Mouse (Mus musculus): ENCODE measurements around the gene Exoc6. TPM values are rescaled to one million over a fixed set of nuclear protein-coding genes. Genes with fewer than 3 reads are reported as not detected.
A peak's percentile ranks its signal among the peaks of the same experiment; 100 is the strongest.

The Exoc6 gene
- polyA plus RNA-seq, 1 experiment, result 2.2 TPM

DNA sequence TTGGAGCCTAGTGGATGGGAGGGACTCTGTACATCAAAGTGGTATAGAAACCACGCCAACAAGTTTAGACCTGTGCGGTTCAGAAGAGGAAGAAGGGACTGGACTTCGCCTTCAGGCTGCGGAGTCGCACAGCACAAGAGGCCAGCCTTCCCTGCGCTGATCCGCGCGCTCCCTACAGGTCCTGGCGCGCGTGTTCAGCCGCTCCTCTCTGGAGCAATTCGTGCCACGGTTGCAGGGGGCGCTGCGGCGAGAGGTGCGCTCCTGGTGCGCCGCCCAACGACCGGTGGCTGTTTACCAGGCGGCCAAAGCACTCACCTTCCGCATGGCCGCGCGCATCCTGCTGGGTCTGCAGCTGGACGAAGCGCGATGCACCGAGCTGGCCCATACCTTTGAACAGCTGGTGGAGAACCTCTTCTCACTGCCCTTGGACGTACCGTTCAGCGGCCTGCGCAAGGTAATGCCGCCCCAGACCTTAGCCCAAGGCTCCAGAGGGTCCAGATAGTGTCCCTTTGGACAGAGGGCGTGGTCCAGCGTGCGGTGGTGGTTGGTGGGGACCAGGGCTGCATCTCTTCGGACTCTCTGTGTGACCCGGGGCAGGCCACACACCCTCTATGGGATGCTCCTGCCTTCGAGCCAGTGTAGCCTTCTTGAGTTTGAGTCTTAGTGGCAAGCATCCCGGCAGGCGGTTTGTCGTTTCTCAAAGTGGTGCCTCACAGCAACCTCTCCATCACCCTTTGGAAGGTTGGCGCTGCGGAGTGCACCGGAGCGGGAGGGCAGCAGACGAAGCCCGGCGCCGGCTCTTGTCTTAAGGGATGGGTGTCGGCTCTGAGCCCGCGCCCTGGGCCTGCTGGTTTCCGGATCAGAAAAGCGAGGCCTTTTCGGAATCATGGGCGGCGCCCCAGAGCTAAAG lies 137.0 kb downstream of the Exoc6 start:
- H3K27me3 ChIP-seq (ENCODE audit: control insufficient read depth, insufficient read depth, insufficient read length), result no peaks in the 10 kb centered on the region
- H3K36me3 ChIP-seq (ENCODE audit: control insufficient read depth, insufficient read depth), result no peaks in the 10 kb centered on the region
- TF ChIP-seq FOSL1 (IDR thresholded peaks at IDR 0.05; ENCODE audit: insufficient read depth, low read length, poor library complexity, severe bottlenecking), result no peak
- TF ChIP-seq MYOG (IDR thresholded peaks at IDR 0.05; ENCODE audit: control insufficient read depth, extremely low read depth, insufficient read length), result no peak
- no peak for TF ChIP-seq USF1 (IDR thresholded peaks at IDR 0.05; ENCODE audit: low read depth)
- no peak for TF ChIP-seq MAX (IDR thresholded peaks at IDR 0.05)
- TF ChIP-seq CEBPB (IDR thresholded peaks at IDR 0.05; ENCODE audit: low read depth), result no peak
- H3ac ChIP-seq (ENCODE audit: control insufficient read depth, insufficient read length, low read depth), result no peak overlapping the region
- no peaks in the 10 kb centered on the region for H3K79me2 ChIP-seq (ENCODE audit: control insufficient read depth, insufficient read depth)
- no peaks in the 10 kb centered on the region for H3K79me3 ChIP-seq (ENCODE audit: low read depth)
- no peak overlapping the region for H3K4me3 ChIP-seq (ENCODE audit: insufficient read depth, poor library complexity, severe bottlenecking)

GRCm38 (mm10) chr19:37689478-37689877 lies 139.3 kb downstream of the Exoc6 start:
- H3K79me2 ChIP-seq (ENCODE audit: control insufficient read depth, insufficient read depth), result no peaks in the 10 kb centered on the region
- TF ChIP-seq MAX (IDR thresholded peaks at IDR 0.05) (peak; percentile 78), CEBPB (IDR thresholded peaks at IDR 0.05; ENCODE audit: low read depth) (no peak), MYOD1 (IDR thresholded peaks at IDR 0.05; ENCODE audit: control insufficient read depth, insufficient read length, low read depth) (peak; percentile 74), CTCF (IDR thresholded peaks at IDR 0.05; ENCODE audit: control insufficient read depth, insufficient read depth, insufficient read length) (no peak), FOSL1 (IDR thresholded peaks at IDR 0.05; ENCODE audit: insufficient read depth, low read length, poor library complexity, severe bottlenecking) (no peak), MYOG (IDR thresholded peaks at IDR 0.05; ENCODE audit: control insufficient read depth, extremely low read depth, insufficient read length) (no peak), USF1 (IDR thresholded peaks at IDR 0.05; ENCODE audit: low read depth) (peak; percentile 88)
- H3K27me3 ChIP-seq (ENCODE audit: control insufficient read depth, insufficient read depth, insufficient read length), result no peaks in the 10 kb centered on the region
- no peak overlapping the region for H3K4me3 ChIP-seq (ENCODE audit: insufficient read depth, poor library complexity, severe bottlenecking)
- H3ac ChIP-seq (ENCODE audit: control insufficient read depth, insufficient read length, low read depth), result no peak overlapping the region
- H3K36me3 ChIP-seq (ENCODE audit: control insufficient read depth, insufficient read depth), result no peaks in the 10 kb centered on the region
- no peaks in the 10 kb centered on the region for H3K79me3 ChIP-seq (ENCODE audit: low read depth)

DNA sequence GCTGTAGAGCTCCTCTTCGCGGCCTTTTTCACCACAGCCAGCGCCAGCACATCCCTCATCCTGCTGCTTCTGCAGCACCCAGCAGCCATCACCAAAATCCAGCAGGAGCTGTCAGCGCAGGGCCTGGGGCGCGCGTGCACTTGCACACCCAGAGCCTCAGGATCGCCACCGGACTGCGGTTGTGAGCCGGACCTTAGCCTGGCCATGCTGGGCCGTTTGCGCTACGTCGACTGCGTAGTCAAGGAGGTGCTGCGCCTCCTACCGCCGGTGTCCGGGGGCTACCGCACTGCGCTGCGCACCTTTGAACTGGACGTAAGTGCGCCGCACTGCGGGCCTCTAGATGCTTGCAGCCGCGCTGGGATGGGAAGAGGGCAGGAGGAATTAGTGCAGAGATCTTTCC lies 140.5 kb downstream of the Exoc6 start:
- TF ChIP-seq CEBPB (IDR thresholded peaks at IDR 0.05; ENCODE audit: low read depth) (no peak), CTCF (IDR thresholded peaks at IDR 0.05; ENCODE audit: control insufficient read depth, insufficient read depth, insufficient read length) (no peak), FOSL1 (IDR thresholded peaks at IDR 0.05; ENCODE audit: insufficient read depth, low read length, poor library complexity, severe bottlenecking) (no peak), USF1 (IDR thresholded peaks at IDR 0.05; ENCODE audit: low read depth) (no peak), MYOG (IDR thresholded peaks at IDR 0.05; ENCODE audit: control insufficient read depth, extremely low read depth, insufficient read length) (no peak), MYOD1 (IDR thresholded peaks at IDR 0.05; ENCODE audit: control insufficient read depth, insufficient read length, low read depth) (no peak)
- Histone ChIP-seq H3K27me3 (ENCODE audit: control insufficient read depth, insufficient read depth, insufficient read length) (no peaks in the 10 kb centered on the region), H3K79me3 (ENCODE audit: low read depth) (no peaks in the 10 kb centered on the region), H3ac (ENCODE audit: control insufficient read depth, insufficient read length, low read depth) (no peak overlapping the region), H3K36me3 (ENCODE audit: control insufficient read depth, insufficient read depth) (no peaks in the 10 kb centered on the region), H3K79me2 (ENCODE audit: control insufficient read depth, insufficient read depth) (no peaks in the 10 kb centered on the region), H3K4me3 (ENCODE audit: insufficient read depth, poor library complexity, severe bottlenecking) (no peak overlapping the region)

DNA sequence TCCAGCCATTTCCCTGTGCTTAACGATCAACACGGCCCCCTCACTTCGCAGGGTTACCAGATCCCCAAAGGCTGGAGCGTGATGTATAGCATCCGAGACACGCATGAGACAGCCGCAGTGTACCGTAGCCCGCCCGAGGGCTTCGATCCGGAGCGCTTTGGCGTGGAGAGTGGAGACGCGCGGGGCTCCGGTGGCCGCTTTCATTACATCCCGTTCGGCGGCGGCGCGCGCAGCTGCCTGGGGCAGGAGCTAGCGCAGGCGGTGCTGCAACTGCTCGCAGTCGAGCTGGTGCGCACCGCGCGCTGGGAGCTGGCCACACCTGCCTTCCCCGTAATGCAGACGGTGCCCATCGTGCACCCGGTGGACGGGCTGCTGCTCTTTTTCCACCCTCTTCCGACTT lies 142.7 kb downstream of the Exoc6 start:
- TF ChIP-seq CTCF (IDR thresholded peaks at IDR 0.05; ENCODE audit: control insufficient read depth, insufficient read depth, insufficient read length) (no peak), CEBPB (IDR thresholded peaks at IDR 0.05; ENCODE audit: low read depth) (no peak), USF1 (IDR thresholded peaks at IDR 0.05; ENCODE audit: low read depth) (no peak)
- H3K27me3 ChIP-seq (ENCODE audit: control insufficient read depth, insufficient read depth, insufficient read length), result peaks cover 5% of the 10 kb centered on the region

DNA sequence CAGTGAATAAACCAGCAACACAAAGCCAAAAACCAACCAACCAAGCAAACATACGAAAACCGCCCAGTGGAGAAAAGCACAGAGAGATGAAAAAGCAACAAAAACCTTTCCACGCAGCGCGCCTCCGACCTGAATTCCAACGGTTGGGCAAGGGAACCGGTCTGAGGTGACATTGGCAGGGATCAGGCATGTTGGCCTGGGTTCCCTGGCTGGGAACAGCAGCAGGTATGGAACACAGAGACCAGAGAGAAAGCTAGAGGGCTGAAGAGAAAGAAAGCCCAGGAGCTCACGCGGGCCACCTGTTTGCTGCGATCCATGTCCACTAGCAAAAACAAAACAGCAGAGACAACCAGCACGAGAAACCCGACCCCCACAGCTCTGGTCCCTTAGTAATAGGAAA lies 144.9 kb downstream of the Exoc6 start:
- Histone ChIP-seq H3K79me3 (ENCODE audit: low read depth) (no peaks in the 10 kb centered on the region), H3ac (ENCODE audit: control insufficient read depth, insufficient read length, low read depth) (no peak overlapping the region), H3K36me3 (ENCODE audit: control insufficient read depth, insufficient read depth) (no peaks in the 10 kb centered on the region), H3K79me2 (ENCODE audit: control insufficient read depth, insufficient read depth) (no peaks in the 10 kb centered on the region), H3K27me3 (ENCODE audit: control insufficient read depth, insufficient read depth, insufficient read length) (peaks cover 14% of the 10 kb centered on the region), H3K4me3 (ENCODE audit: insufficient read depth, poor library complexity, severe bottlenecking) (no peak overlapping the region)
- TF ChIP-seq USF1 (IDR thresholded peaks at IDR 0.05; ENCODE audit: low read depth) (no peak), MYOD1 (IDR thresholded peaks at IDR 0.05; ENCODE audit: control insufficient read depth, insufficient read length, low read depth) (no peak), CEBPB (IDR thresholded peaks at IDR 0.05; ENCODE audit: low read depth) (no peak), MAX (IDR thresholded peaks at IDR 0.05) (no peak), FOSL1 (IDR thresholded peaks at IDR 0.05; ENCODE audit: insufficient read depth, low read length, poor library complexity, severe bottlenecking) (no peak)

More for the DNA sequence above, 142.7 kb downstream of the Exoc6 start:
- Histone ChIP-seq H3K36me3 (ENCODE audit: control insufficient read depth, insufficient read depth) (no peaks in the 10 kb centered on the region), H3ac (ENCODE audit: control insufficient read depth, insufficient read length, low read depth) (no peak overlapping the region), H3K4me3 (ENCODE audit: insufficient read depth, poor library complexity, severe bottlenecking) (no peak overlapping the region), H3K79me2 (ENCODE audit: control insufficient read depth, insufficient read depth) (no peaks in the 10 kb centered on the region), H3K79me3 (ENCODE audit: low read depth) (no peaks in the 10 kb centered on the region)
